Mouse (Mus musculus): ENCODE data around the gene Nampt.

Nampt gene

DNA sequence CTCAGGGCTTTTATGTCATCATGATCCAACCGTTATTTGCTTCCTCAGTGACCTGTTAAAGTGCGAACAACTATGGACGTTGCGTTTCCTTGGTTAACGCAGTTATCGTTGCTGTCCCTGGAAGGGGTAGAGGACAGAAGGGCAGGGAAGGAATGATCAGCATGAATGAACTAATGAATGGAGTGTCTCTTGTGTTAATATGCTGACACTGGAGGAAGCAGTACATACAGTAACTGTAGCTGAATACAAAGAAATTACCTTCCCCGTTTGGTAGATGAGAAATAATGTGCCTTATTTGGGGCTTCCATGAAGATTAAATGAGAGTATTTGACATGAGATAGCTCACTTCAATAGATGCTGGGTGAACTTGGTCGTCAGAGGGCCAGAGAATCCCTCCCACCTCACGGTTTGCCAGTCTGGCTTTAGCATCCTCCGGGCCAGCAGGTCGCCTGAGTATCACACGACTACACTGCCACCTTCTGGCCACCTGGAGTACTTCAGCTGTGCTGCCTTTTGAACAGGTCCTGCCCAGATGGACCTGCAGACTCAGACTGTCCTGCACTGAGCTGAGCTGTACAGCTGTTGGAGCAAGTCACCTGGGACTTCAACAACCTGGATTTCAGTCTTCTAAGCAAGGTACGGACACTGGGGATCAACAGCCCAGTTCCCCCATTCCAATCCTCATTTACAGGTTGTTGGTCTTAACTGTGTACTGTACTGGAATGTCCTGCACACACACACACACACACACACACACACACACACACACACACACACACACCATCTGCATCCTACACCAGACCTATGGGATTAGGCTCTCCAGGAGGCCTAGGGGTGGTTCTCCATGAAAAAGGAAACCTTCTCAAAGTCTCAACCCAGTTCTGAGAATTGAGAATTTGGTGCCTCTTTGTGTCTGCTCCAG, 78.1 kb downstream of the Nampt start:
- DNase-seq (ENCODE audit: low read depth, low spot score): peak; percentile 71

- no peak for DNase-seq (ENCODE audit: low read depth, low spot score)
Measured at GRCm38 (mm10) chr12:32901005-32901404, 81.7 kb downstream of the Nampt start.
